Mouse (Mus musculus) limb, embryonic 11.5 days (tissue): ENCODE measurements at regions not wholly inside any gene's neighbourhood (a gene's known extent, or its start where the extent isn't known, plus 50 kb on each side); places are given as distances from the start of the nearest gene placed in this dataset.
A peak's percentile ranks its signal among the peaks of the same experiment; 100 is the strongest.

ENCODE experiments used
- ATAC-seq: fragments of 200-750 bp; cut with Nextera tagmentation; 2 replicates; pipeline ENCODE4 v1.8.0; 2017; ENCODE audit warnings: low read depth; ENCODE audit not compliant: insufficient number of reproducible peaks, low FRiP score, low TSS enrichment
- DNase-seq: peaks from one replicate; pipeline ENCODE4 v3.0.0-alpha.2; 2015; ENCODE audit warnings: low spot score
- H3K27ac ChIP-seq: fragments of 300-500 bp; sonication (generic); replicated peaks from 2 replicates; pipeline ENCODE4 v1.5.1; 2014; ENCODE audit warnings: low read depth, mild to moderate bottlenecking, low read length
- H3K27me3 ChIP-seq: fragments of 300-500 bp; sonication (generic); 2 replicates; pipeline ENCODE4 v1.6.1; 2014; ENCODE audit warnings: mild to moderate bottlenecking, low read length, mixed read lengths; ENCODE audit not compliant: control insufficient read depth, insufficient read depth
- H3K36me3 ChIP-seq: fragments of 300-500 bp; sonication (generic); 2 replicates; pipeline ENCODE4 v1.6.1; 2014; ENCODE audit warnings: mild to moderate bottlenecking, low read length, moderate library complexity, mixed read lengths; ENCODE audit not compliant: control insufficient read depth, insufficient read depth
- H3K4me1 ChIP-seq: fragments of 300-500 bp; sonication (generic); 2 replicates; pipeline ENCODE4 v1.6.1; 2014; ENCODE audit warnings: low read length, mixed read lengths; ENCODE audit not compliant: control insufficient read depth, insufficient read depth
- H3K4me2 ChIP-seq: fragments of 300-500 bp; sonication (generic); 2 replicates; pipeline ENCODE4 v1.6.1; 2014; ENCODE audit warnings: low read depth, mild to moderate bottlenecking, moderate library complexity; ENCODE audit not compliant: severe bottlenecking
- H3K4me3 ChIP-seq: fragments of 300-500 bp; sonication (generic); 2 replicates; pipeline ENCODE4 v1.5.1; 2014; ENCODE audit warnings: low read depth, low read length
- H3K9ac ChIP-seq: fragments of 300-500 bp; sonication (generic); 2 replicates; pipeline ENCODE4 v1.6.1; 2014; ENCODE audit warnings: mild to moderate bottlenecking, low read length
- H3K9me3 ChIP-seq: fragments of 300-500 bp; sonication (generic); 2 replicates; pipeline ENCODE4 v1.6.1; 2016; ENCODE audit warnings: low read length; ENCODE audit not compliant: control insufficient read depth
- WGBS: fragments of 180-500 bp; shearing (Covaris S2); extraction: QIAGEN DNeasy Blood & Tissue Kit; methylation state at CpG from one replicate; pipeline ENCODE4 v1.1.7; 2014; 5-methylcytosine and 5-hydroxymethylcytosine counted together

DNA sequence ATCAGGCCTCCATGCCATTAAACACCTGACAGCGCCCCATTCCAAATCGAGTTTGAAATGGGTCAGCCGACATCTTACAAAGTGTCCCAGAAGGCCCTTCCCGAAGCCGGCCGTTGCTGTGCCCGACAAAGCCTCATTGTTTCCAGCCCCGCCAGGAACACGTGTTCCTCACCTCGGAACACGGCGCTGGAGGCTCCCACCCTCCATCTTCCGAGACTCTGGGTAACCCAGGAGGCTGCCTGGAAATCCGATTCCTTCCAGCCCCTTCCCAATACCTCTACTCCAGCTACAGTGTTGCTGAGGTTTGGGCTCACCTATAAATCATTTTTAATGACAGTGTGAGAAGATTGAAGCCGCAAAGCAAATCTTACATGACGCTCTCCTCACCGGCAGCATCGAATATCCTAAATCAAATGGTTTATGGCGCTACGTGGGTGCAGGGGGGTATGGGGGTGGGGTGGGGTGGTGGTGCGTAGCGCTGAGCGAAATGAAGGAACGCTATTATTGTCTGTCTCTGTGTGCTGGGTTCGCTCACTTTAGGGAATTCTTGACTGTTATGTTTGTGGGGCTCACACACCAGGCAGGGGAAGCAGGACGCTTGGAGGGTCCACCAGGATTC is 399.1 kb upstream of the Tbx3 start:
- Histone ChIP-seq H3K4me1 (no peaks in the 10 kb centered on the region), H3K4me3 (no peak overlapping the region), H3K27me3 (peaks cover 3% of the 10 kb centered on the region; the same call in 1 of the 2 replicates), H3K9me3 (no peaks in the 10 kb centered on the region), H3K4me2 (no peak overlapping the region), H3K27ac (peak overlapping the region; percentile 53), H3K9ac (no peak overlapping the region), H3K36me3 (no peaks in the 10 kb centered on the region)
- 65% methylated on average over 26 of the region's 26 CpGs for WGBS
- ATAC-seq (peak; percentile 86), DNase-seq (peak; percentile 75)

GRCm38 (mm10) chr5:119273203-119273602 is 397.3 kb upstream of the Tbx3 start:
- no peaks in the 10 kb centered on the region for H3K9me3 ChIP-seq
- H3K4me3 ChIP-seq, result no peak overlapping the region
- DNase-seq (no peak), ATAC-seq (no peak)
- no peak overlapping the region for H3K9ac ChIP-seq
- no peak overlapping the region for H3K27ac ChIP-seq
- no peak overlapping the region for H3K4me2 ChIP-seq
- no peaks in the 10 kb centered on the region for H3K4me1 ChIP-seq
- no peaks in the 10 kb centered on the region for H3K36me3 ChIP-seq
- H3K27me3 ChIP-seq, result peaks cover 3% of the 10 kb centered on the region; the same call in 1 of the 2 replicates
- WGBS, result 92% methylated on average over 7 of the region's 7 CpGs

DNA sequence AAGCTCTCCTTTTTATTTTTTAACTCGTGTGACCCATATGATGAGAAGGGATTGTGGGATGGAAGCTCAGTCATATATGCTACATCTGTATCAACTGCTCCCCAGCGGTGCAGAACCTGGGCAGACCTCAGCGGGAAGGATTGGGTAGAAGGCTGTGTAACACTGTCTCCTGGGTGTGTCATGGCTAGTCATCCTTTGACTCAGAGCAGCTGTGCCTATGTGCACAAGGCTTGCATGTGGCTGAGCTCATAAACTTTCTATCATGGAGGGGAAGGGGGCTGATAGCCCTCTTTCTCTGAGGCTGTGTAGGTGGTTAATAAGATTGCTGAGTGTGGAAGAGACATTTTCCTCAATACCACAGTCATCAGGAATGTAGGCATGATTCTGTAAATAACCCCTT is 396.9 kb upstream of the Tbx3 start:
- no peak for ATAC-seq
- Histone ChIP-seq H3K4me1 (no peaks in the 10 kb centered on the region), H3K36me3 (no peaks in the 10 kb centered on the region), H3K27ac (no peak overlapping the region), H3K9ac (no peak overlapping the region), H3K9me3 (no peaks in the 10 kb centered on the region), H3K27me3 (peaks cover 3% of the 10 kb centered on the region; the same call in 1 of the 2 replicates), H3K4me3 (no peak overlapping the region), H3K4me2 (no peak overlapping the region)
- WGBS, result 90% methylated on average over 3 of the region's 3 CpGs
- DNase-seq, result no peak

DNA sequence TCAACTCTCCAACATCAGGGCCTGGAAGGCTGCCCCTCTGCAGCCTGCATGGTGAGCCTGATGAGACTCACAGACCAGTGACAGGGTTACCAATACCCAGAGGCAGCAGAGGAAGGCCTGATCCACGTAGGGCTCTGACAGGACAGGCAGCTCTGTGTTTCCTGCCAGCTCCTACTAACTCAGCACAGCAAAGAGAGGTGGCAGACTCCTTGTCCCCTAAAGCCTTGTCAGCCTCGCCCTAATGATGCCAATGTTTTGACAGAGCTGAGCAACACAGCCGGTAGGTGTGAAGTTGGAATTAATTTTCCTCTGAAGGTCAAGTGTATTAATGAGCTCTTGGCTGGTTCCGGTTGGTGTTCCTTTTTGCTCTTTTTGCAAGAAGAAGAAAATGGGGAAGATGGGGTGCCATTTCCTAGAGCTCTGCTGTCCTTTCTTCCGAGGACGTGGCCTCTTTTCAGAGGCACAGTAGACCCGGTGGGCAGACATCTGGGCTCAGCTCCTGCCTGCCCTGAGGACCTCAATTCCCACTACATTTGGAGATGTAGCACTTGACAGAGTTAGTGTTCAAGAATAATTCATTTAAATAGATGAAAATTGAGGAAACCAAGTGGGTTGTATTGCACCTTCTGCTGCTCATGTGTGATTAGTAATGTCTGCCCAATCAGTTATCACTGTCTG is 395.5 kb upstream of the Tbx3 start:
- Histone ChIP-seq H3K27me3 (peaks cover 3% of the 10 kb centered on the region; the same call in 1 of the 2 replicates), H3K4me2 (no peak overlapping the region), H3K36me3 (no peaks in the 10 kb centered on the region), H3K4me3 (no peak overlapping the region), H3K9ac (no peak overlapping the region), H3K27ac (no peak overlapping the region), H3K9me3 (no peaks in the 10 kb centered on the region), H3K4me1 (no peaks in the 10 kb centered on the region)
- ATAC-seq (no peak), DNase-seq (no peak)
- WGBS, result 74% methylated on average over 7 of the region's 7 CpGs

- no peak for ATAC-seq
- H3K36me3 ChIP-seq, result no peaks in the 10 kb centered on the region
Observed at GRCm38 (mm10) chr5:119280146-119280545, 390.3 kb upstream of the Tbx3 start.

GRCm38 (mm10) chr5:119289808-119290207 is 380.7 kb upstream of the Tbx3 start:
- no peak overlapping the region for H3K27ac ChIP-seq
- no peak overlapping the region for H3K9ac ChIP-seq
- H3K27me3 ChIP-seq, result peaks cover 27% of the 10 kb centered on the region
- no peak overlapping the region for H3K4me2 ChIP-seq
- H3K9me3 ChIP-seq, result no peaks in the 10 kb centered on the region
- H3K4me3 ChIP-seq, result no peak overlapping the region
- WGBS, result 18% methylated on average over 5 of the region's 5 CpGs
- DNase-seq (no peak), ATAC-seq (no peak)
- H3K4me1 ChIP-seq, result 0 out of 2 replicates have a peak, but pooled peaks cover 3% of the 10 kb centered on the region
- H3K36me3 ChIP-seq, result no peaks in the 10 kb centered on the region

More at GRCm38 (mm10) chr5:119280146-119280545, 390.3 kb upstream of the Tbx3 start:
- Histone ChIP-seq H3K4me3 (no peak overlapping the region), H3K9ac (no peak overlapping the region), H3K27ac (no peak overlapping the region), H3K9me3 (no peaks in the 10 kb centered on the region), H3K4me2 (no peak overlapping the region), H3K4me1 (no peaks in the 10 kb centered on the region), H3K27me3 (0 out of 2 replicates have a peak, but pooled peaks cover 2% of the 10 kb centered on the region)
- no peak for DNase-seq
- WGBS, result 82% methylated on average over 6 of the region's 6 CpGs

GRCm38 (mm10) chr5:119292323-119292722 is 378.1 kb upstream of the Tbx3 start:
- no peak overlapping the region for H3K9ac ChIP-seq
- H3K36me3 ChIP-seq, result no peaks in the 10 kb centered on the region
- 36% methylated on average over 9 of the region's 9 CpGs for WGBS
- H3K27ac ChIP-seq, result no peak overlapping the region
- H3K4me3 ChIP-seq, result no peak overlapping the region
- DNase-seq (no peak), ATAC-seq (no peak)
- no peaks in the 10 kb centered on the region for H3K9me3 ChIP-seq
- no peak overlapping the region for H3K4me2 ChIP-seq
- peaks cover 24% of the 10 kb centered on the region for H3K27me3 ChIP-seq
- 0 out of 2 replicates have a peak, but pooled peaks cover 5% of the 10 kb centered on the region for H3K4me1 ChIP-seq

DNA sequence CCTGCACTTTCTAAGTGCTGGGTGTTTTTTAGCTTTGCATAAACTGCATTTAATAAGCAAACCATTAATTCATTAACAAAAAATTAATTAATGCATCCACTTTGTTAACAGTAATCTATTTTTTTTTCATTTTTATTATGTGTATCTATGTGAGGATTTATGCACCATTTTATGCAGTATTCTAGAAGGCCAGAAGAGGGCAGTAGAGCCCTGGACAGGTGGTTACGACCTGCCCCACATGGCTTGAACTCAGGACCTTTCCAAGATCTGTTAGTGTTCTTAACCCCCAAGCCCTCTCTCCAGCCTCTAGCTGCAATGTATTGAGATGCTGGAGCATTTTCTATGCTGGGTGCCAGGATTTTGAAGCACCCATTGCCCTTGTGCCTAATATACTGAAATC is 377.6 kb upstream of the Tbx3 start:
- Histone ChIP-seq H3K27me3 (peaks cover 20% of the 10 kb centered on the region), H3K9ac (no peak overlapping the region), H3K4me3 (no peak overlapping the region), H3K4me1 (0 out of 2 replicates have a peak, but pooled peaks cover 5% of the 10 kb centered on the region), H3K36me3 (no peaks in the 10 kb centered on the region), H3K27ac (no peak overlapping the region), H3K9me3 (no peaks in the 10 kb centered on the region), H3K4me2 (no peak overlapping the region)
- ATAC-seq, result no peak
- WGBS, result 91% methylated on average over 1 of the region's 1 CpGs
- DNase-seq, result no peak
